Mouse (Mus musculus): ENCODE data around the gene Cd300lg.

Gene Cd300lg

GRCm38 (mm10) chr11:102096446-102096845 lies 55.1 kb downstream of the Cd300lg start:
- no peak for DNase-seq (ENCODE audit: low read depth, low spot score)

GRCm38 (mm10) chr11:102096887-102097391 lies 55.6 kb downstream of the Cd300lg start:
- peak; percentile 96 for DNase-seq (ENCODE audit: low read depth, low spot score)

GRCm38 (mm10) chr11:102101219-102101618 lies 59.9 kb downstream of the Cd300lg start, which contains the start of gene Ppy:
Gene Ppy (minus strand): TSS chr11:102101319.
- no peak for DNase-seq (ENCODE audit: low read depth, low spot score)

GRCm38 (mm10) chr11:102102485-102103258 lies 61.4 kb downstream of the Cd300lg start:
- peak; percentile 73 for DNase-seq (ENCODE audit: low read depth, low spot score)

Measured in ES-CJ7 (cell line).